Mouse (Mus musculus): ENCODE data around the gene Npm3. TPM values are rescaled to one million over a fixed set of nuclear protein-coding genes. Genes with fewer than 3 reads are reported as not detected.

The Npm3 gene
- total RNA-seq, 4 experiments from 2014 or later, result 4.7 to 6.8 (median 5.7) TPM

- no peak for DNase-seq (ENCODE audit: low spot score in 2 of 2)
Observed at GRCm38 (mm10) chr19:45734762-45735161, 14.6 kb downstream of the Npm3 start.

DNA sequence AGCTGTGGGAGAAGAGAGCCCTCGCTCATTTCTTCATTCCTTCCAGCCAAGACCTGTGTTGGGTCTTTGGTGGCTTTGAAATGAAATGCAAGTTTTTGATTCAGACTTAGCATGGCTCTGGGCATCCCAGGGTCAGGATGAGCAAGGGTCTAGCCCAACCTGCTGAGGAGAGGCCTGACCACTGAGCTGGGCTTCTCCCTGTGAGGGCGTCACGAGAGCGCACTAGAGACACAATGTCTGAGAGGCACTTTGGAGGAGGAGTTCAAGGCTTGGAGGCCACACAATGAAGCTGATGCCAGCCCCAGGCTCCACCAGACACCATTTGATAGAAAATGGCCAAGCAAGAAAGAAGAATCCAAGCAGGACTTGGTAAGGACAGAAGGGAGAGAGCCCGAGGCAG lies 15.2 kb downstream of the Npm3 start:
- no peak for DNase-seq (ENCODE audit: low spot score in 2 of 2)

DNA sequence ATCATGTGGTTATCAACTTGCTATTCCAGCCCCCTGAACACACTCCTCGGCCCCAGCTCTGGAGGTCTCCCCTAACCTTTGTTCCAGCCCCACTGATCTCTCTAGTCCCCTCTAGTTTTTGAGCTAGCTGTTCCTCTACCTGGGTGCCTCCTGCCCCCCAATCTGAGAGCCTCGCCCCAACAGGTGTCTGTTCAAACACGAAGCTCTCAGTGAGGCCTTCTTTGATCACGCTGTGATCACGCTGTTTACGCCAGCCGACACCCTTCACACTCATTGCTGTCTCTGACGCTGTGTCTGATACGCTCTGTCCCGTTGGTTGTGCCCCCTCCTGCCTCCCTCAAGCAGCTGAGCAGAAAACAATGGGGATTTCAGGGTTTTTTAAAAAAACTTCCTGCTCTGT lies 15.8 kb downstream of the Npm3 start:
- no peak for DNase-seq (ENCODE audit: low spot score in 2 of 2)

DNA sequence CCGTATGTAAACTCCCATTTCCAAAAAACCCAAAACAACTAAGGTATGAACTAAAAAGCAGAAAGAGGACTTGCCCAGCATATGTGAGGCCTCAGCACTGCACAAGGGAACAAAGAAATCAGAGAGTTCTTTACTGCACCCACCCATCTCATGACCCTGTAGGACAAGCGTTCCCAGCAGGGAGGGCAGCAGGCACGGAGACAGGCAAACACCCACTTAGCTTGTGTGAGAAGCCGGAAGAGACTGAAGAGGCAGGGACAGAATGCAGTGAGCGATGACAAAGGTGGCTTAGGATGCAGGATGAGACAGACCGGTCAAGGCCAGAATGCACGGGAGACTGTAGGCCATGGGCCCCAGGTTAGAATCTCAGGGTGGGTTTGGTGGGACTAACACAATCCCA lies 17.7 kb downstream of the Npm3 start:
- no peak for DNase-seq (ENCODE audit: low spot score in 2 of 2)

DNA sequence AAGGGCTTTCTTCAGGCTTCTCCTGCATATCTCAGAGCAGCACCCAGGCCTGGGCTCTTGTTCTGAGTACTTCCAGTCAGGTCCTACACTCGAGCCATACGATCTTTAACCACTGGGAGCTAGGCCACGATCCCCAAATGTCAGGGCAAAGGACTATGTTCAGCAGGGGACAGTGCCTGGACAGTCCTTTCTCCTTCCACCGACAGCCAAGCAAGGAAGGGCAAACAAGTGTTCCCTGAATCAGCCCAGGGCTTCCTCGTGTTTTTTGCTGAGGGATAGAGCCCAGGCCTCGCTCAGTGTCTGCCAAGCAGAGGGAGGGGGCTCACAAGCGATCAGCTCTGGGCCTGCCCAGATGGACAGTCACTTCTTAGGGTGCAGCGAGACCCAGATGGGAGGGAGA lies 19.3 kb downstream of the Npm3 start:
- DNase-seq (ENCODE audit: low spot score in 2 of 2), result no peak

DNA sequence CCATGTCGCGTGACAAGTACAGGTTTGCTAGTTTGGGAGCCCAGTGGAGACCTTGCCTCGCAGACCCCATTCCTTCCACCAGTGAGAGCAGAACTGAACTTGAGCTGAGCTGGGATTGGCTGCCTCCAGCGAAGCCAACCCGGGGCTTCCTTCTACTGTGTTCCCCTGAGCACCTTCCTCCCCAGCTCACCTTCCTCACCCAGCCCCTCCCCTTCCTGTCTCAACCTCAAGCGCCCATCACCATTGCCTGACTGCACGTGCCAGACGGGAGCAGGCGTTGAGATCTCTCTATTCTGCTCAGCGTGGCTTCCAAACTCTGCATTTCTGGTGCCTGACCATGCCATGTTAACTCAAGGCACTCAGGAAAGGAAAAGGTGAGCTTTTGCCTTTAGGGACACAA lies 22.2 kb downstream of the Npm3 start:
- no peak for DNase-seq (ENCODE audit: low spot score in 2 of 2)

- no peak for DNase-seq (ENCODE audit: low spot score in 2 of 2)
Observed at GRCm38 (mm10) chr19:45725677-45726277, 23.6 kb downstream of the Npm3 start.

- DNase-seq (ENCODE audit: low spot score in 2 of 2), result no peak
Observed at GRCm38 (mm10) chr19:45722188-45722587, 27.2 kb downstream of the Npm3 start.

DNA sequence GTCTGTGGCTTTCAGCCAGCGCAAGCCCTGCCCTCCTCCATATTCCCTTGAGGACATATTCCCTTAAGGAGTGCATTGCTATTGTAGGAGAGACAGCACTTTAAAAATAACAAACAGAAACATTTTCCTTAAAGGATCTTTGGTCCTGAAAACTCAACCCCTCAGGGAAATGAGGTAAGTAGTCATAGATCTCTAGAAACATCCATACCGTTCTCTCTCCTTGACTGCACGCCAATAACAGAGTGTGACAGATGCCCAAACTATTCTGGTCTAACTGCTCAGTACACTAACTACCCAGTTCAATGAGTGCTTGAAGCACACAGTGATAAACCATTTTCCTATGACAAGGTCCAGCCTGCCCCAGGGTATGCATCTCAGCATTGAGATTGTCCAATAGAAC lies 31.1 kb downstream of the Npm3 start:
- no peak for DNase-seq (ENCODE audit: low spot score in 2 of 2)

DNA sequence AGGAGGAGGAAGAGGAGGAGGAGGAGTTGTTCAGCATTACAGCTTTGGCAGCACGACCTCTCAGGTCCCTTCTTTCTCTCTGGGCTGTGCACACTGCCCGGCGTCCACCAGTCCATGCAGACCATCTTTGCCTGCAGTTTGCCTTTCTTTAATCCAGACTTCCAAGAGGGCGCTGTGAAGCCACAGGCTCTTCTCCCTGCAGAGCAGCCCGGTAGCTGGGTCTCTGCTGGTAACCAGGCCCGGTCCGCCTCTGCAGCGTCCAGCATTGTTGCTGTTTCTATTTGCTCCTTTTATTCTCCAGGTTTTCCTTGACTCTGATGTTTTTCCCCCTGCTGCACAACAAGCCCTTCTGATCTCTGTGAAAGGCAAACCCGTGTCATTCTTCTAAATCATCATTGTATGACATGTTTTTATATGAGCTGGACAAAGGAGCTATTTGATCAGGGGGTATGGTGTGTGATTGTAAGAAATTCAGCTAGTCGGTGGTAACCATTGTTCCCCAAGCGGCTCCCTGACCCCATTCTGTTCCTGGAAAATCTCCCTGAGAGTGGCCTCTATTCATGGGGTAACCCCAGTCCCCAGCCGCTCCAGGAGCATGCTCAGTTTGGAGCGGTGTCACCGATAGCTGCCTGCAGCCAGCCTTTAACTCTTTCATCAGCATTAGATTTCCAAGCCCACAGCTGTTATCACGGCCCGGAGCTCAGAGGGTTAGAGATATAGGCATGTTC lies 31.7 kb downstream of the Npm3 start:
- DNase-seq (ENCODE audit: low spot score in 2 of 2), result no peak

- DNase-seq (ENCODE audit: low spot score in 2 of 2), result no peak
Observed at GRCm38 (mm10) chr19:45708704-45709103, 40.7 kb downstream of the Npm3 start.

Other genes with a start within 250 kb of the Npm3 start
- gene Poll, start 189.1 kb downstream of the Npm3 start, total RNA-seq (2022), result 10 to 100 TPM in 2 of 4 experiments, 1 to 10 TPM in 2; 9.3 to 11.4 (median 10.6) TPM
- gene Gm17018, start 189.0 kb downstream of the Npm3 start, total RNA-seq (2022), result 10 to 100 TPM; 60.3 to 75.7 (median 69.0) TPM
- gene Fbxw4, start 89.3 kb downstream of the Npm3 start, total RNA-seq (2022), result 10 to 100 TPM; 38.2 to 42.3 (median 39.7) TPM
- not detected for gene Fgf8, start 6.7 kb downstream of the Npm3 start, total RNA-seq (2022)
- 100 to 1,000 TPM; 142 to 157 (median 154) TPM for gene Mgea5, start 34.2 kb upstream of the Npm3 start, total RNA-seq (2022)
- 100 to 1,000 TPM; 150 to 177 (median 154) TPM for gene Kcnip2, start 66.5 kb upstream of the Npm3 start, total RNA-seq (2022)
- 10 to 100 TPM; 20.7 to 22.8 (median 21.7) TPM for gene Armh3, start 248.9 kb upstream of the Npm3 start, total RNA-seq (2022)

Data from left cerebral cortex, adult 8-10 months (tissue).